Mouse (Mus musculus): ENCODE results near the gene Acsl3. TPM values are rescaled to one million over a fixed set of nuclear protein-coding genes. Genes with fewer than 3 reads are reported as not detected.
A peak's percentile ranks its signal among the peaks of the same experiment; 100 is the strongest.

Gene Acsl3
- 75.2 and 79.1 TPM in 2 replicates for polyA plus RNA-seq (2015; fragmentation: Nextera tagmentation; extraction: Ambion mirVana)

DNA sequence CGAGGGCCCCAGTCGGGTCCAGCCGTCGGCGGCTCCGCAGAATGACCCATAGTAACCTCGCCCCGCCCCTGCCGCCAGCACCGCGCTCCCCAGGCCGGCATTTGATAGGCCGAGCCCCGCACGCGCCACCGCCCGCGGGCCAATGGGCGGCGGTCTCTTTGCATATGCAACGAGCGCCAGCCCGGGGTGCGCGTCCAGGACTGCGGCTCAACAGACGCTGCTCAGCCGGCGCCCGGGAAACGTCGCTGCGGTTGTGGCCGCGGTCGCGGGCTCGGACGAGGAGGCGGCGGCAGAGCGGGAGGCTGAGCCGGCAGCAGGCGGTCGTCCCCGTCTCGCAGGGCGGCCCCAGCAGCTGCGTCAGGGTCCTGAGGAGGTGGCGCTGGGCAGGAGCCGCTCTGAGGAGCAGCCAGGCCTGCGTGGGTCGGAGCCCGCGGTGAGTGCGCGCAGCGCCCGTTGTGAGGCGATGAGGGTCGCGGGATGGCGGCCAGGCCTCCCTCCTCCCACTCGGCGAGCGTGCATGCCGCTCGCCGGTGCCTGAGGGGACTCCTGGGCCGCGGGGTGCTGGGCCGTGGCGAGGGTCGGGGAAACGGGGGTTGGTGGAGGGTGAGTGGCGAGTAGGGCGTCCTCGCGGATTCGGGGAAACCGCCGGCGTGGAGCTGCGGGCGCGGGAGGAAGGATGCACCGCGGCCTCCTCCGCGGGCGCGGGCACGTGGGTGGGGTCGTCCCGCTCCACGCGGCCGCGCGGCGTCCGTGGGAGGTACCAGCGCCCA is at the start of gene Acsl3, which contains the start of gene Utp14b:
TSS of gene Acsl3 (plus strand) at position 155 of the 770 bp plus-strand sequence.
TSS of gene Utp14b (plus strand) at position 368 of the 770 bp plus-strand sequence.
- Histone ChIP-seq H3K9ac (replicated peaks; ENCODE audit: low read length) (peak within 1 kb of the TSS; percentile 91), H3K4me1 (ENCODE audit: insufficient read depth, low read length) (peaks cover 33% of the 10 kb centered on the region), H3K9me3 (ENCODE audit: low read length) (no peaks in the 10 kb centered on the region), H3K27me3 (ENCODE audit: insufficient read depth, low read length) (no peaks in the 10 kb centered on the region), H3K4me3 (ENCODE audit: low read length) (peak within 1 kb of the TSS; percentile 82), H3K4me2 (replicated peaks; ENCODE audit: low read depth, low read length) (peak within 1 kb of the TSS; percentile 57), H3K36me3 (ENCODE audit: insufficient read depth, low read length) (no peaks in the 10 kb centered on the region), H3K27ac (ENCODE audit: low read length) (peak within 1 kb of the TSS; percentile 86)
- ATAC-seq (ENCODE audit: low FRiP score, low TSS enrichment), result peak; percentile 98
- WGBS, result under 1% methylated on average over 89 of the region's 104 CpGs

DNA sequence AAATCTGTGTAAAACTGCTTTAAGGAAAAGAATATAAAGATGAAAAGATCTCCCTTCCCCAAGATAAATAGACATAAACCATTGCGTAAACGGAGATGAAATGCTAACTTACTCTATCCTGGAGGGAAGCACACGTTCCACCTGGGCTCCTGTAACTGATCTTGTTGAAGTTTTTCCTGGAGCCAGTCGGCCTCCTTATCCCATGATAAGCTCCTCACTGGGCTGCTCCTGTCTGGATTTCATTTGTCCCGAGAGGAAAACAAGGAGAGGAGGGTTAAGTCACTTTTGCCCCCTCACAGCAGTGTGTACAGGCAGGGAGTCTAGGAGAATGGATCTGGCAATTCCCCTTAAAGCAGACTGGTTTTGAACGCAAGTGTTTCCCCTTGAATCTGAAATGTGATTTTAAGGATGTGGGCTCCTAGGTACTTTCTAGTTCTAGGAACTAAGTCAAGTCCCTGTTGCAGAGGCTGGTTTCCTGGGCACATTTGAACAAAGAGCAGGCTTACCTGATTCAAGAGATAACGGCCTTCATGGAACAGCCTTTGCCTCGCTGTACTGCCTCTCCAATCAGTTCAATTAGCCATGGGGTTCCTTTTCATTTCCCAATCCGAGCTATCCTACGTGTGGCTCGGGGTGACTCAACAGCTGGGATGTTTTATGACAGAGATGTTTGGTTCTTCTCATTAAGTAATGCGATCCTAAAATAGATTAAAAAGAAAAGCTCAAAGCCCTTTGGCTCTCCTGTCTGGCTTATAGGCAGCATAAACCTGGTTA is 48.3 kb upstream of the Acsl3 start:
- no peak for ATAC-seq (ENCODE audit: low FRiP score, low TSS enrichment)
- no peak overlapping the region for H3K9ac ChIP-seq (replicated peaks; ENCODE audit: low read length)
- no peak overlapping the region for H3K4me3 ChIP-seq (ENCODE audit: low read length)
- peaks cover 7% of the 10 kb centered on the region; the same call in 1 of the 2 replicates for H3K4me1 ChIP-seq (ENCODE audit: insufficient read depth, low read length)
- H3K36me3 ChIP-seq (ENCODE audit: insufficient read depth, low read length), result no peaks in the 10 kb centered on the region
- H3K27me3 ChIP-seq (ENCODE audit: insufficient read depth, low read length), result no peaks in the 10 kb centered on the region
- WGBS, result 13% methylated on average over 12 of the region's 12 CpGs
- no peak overlapping the region for H3K4me2 ChIP-seq (replicated peaks; ENCODE audit: low read depth, low read length)
- H3K9me3 ChIP-seq (ENCODE audit: low read length), result no peaks in the 10 kb centered on the region
- H3K27ac ChIP-seq (ENCODE audit: low read length), result no peak overlapping the region

- Histone ChIP-seq H3K27me3 (ENCODE audit: insufficient read depth, low read length) (no peaks in the 10 kb centered on the region), H3K27ac (ENCODE audit: low read length) (no peak overlapping the region), H3K4me3 (ENCODE audit: low read length) (no peak overlapping the region), H3K9me3 (ENCODE audit: low read length) (no peaks in the 10 kb centered on the region), H3K9ac (replicated peaks; ENCODE audit: low read length) (no peak overlapping the region), H3K4me2 (replicated peaks; ENCODE audit: low read depth, low read length) (no peak overlapping the region), H3K36me3 (ENCODE audit: insufficient read depth, low read length) (no peaks in the 10 kb centered on the region), H3K4me1 (ENCODE audit: insufficient read depth, low read length) (peaks cover 7% of the 10 kb centered on the region; the same call in 1 of the 2 replicates)
- ATAC-seq (ENCODE audit: low FRiP score, low TSS enrichment), result peak; percentile 51; the same call in 1 of the 2 replicates
- 33% methylated on average over 4 of the region's 4 CpGs for WGBS
Observed at GRCm38 (mm10) chr1:78611039-78611438, 46.6 kb upstream of the Acsl3 start.

DNA sequence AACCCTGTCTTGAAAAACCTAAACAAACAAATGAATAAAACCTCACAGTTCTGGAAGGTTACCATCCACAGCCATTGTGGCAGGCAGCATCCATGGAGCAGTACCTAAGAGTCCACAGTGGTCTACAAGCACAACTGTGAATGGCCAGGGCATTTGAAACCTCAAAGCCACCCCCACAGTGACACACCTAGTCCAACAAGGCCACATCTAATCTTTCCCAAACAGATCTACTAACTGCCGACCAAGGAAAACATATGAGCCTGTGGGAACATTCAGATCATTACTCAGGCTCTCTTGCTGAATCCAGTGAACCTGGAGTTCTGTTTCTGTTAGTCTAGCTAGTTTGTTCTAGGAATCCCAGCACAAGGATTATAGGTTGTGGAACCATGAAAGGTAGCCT is 44.7 kb upstream of the Acsl3 start:
- H3K27ac ChIP-seq (ENCODE audit: low read length), result no peak overlapping the region
- H3K4me2 ChIP-seq (replicated peaks; ENCODE audit: low read depth, low read length), result no peak overlapping the region
- H3K9ac ChIP-seq (replicated peaks; ENCODE audit: low read length), result no peak overlapping the region
- no peaks in the 10 kb centered on the region for H3K9me3 ChIP-seq (ENCODE audit: low read length)
- H3K36me3 ChIP-seq (ENCODE audit: insufficient read depth, low read length), result no peaks in the 10 kb centered on the region
- no peak overlapping the region for H3K4me3 ChIP-seq (ENCODE audit: low read length)
- 69% methylated on average over 1 of the region's 1 CpGs for WGBS
- H3K4me1 ChIP-seq (ENCODE audit: insufficient read depth, low read length), result peaks cover 7% of the 10 kb centered on the region; the same call in 1 of the 2 replicates
- no peak for ATAC-seq (ENCODE audit: low FRiP score, low TSS enrichment)
- no peaks in the 10 kb centered on the region for H3K27me3 ChIP-seq (ENCODE audit: insufficient read depth, low read length)

DNA sequence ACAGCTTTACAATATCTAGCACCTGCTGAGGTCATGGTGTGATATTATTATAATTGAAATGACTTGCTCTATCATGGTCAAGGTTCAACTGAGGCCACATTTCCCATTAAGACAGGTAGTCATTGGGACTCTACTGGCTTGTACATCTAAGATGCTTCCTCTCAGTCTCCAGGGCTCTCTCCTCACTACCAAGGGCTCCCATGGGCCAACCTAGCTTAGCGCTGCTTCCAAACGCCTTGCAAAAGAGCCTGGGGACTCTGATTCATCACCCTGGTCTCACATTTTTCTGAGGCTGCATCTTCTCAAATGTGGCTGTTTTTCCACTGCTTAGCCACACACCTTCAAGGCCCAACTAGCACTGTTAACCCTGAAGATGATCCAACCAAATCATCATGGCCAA is 33.3 kb upstream of the Acsl3 start:
- no peaks in the 10 kb centered on the region for H3K27me3 ChIP-seq (ENCODE audit: insufficient read depth, low read length)
- 93% methylated on average over 2 of the region's 2 CpGs for WGBS
- no peaks in the 10 kb centered on the region for H3K36me3 ChIP-seq (ENCODE audit: insufficient read depth, low read length)
- ATAC-seq (ENCODE audit: low FRiP score, low TSS enrichment), result no peak
- H3K9me3 ChIP-seq (ENCODE audit: low read length), result no peaks in the 10 kb centered on the region
- no peak overlapping the region for H3K9ac ChIP-seq (replicated peaks; ENCODE audit: low read length)
- no peak overlapping the region for H3K4me3 ChIP-seq (ENCODE audit: low read length)
- H3K4me2 ChIP-seq (replicated peaks; ENCODE audit: low read depth, low read length), result no peak overlapping the region
- H3K4me1 ChIP-seq (ENCODE audit: insufficient read depth, low read length), result no peaks in the 10 kb centered on the region
- H3K27ac ChIP-seq (ENCODE audit: low read length), result no peak overlapping the region

DNA sequence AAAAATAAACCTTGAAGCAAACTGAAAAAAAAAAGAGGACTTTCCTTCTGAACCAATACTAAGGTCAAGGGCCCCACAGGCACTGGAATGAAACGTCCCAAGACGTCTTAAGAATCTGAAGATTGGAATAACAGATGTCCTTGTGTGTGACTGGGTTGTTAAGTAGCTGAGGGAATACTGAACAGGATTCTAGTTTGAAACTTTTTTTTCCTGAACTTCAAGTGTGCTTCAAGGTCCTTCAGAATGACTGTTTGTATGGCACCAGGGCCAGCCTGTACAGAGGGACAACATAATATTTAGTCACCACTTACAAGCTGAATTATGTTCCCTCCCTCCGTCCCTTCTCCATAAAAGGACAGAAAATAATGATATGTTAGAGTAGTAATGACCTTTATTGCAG is 23.1 kb upstream of the Acsl3 start:
- no peak for ATAC-seq (ENCODE audit: low FRiP score, low TSS enrichment)
- Histone ChIP-seq H3K4me2 (replicated peaks; ENCODE audit: low read depth, low read length) (no peak overlapping the region), H3K9me3 (ENCODE audit: low read length) (no peaks in the 10 kb centered on the region), H3K36me3 (ENCODE audit: insufficient read depth, low read length) (no peaks in the 10 kb centered on the region), H3K9ac (replicated peaks; ENCODE audit: low read length) (no peak overlapping the region), H3K4me3 (ENCODE audit: low read length) (no peak overlapping the region), H3K27ac (ENCODE audit: low read length) (no peak overlapping the region), H3K27me3 (ENCODE audit: insufficient read depth, low read length) (no peaks in the 10 kb centered on the region), H3K4me1 (ENCODE audit: insufficient read depth, low read length) (no peaks in the 10 kb centered on the region)
- WGBS, result 54% methylated on average over 3 of the region's 3 CpGs

GRCm38 (mm10) chr1:78640871-78641270 is 16.8 kb upstream of the Acsl3 start:
- no peaks in the 10 kb centered on the region for H3K9me3 ChIP-seq (ENCODE audit: low read length)
- no peak overlapping the region for H3K27ac ChIP-seq (ENCODE audit: low read length)
- ATAC-seq (ENCODE audit: low FRiP score, low TSS enrichment), result no peak

GRCm38 (mm10) chr1:78641791-78642190 is 15.8 kb upstream of the Acsl3 start:
- ATAC-seq (ENCODE audit: low FRiP score, low TSS enrichment), result no peak
- 93% methylated on average over 3 of the region's 3 CpGs for WGBS
- no peaks in the 10 kb centered on the region for H3K9me3 ChIP-seq (ENCODE audit: low read length)
- H3K4me2 ChIP-seq (replicated peaks; ENCODE audit: low read depth, low read length), result no peak overlapping the region
- H3K9ac ChIP-seq (replicated peaks; ENCODE audit: low read length), result no peak overlapping the region
- no peaks in the 10 kb centered on the region for H3K36me3 ChIP-seq (ENCODE audit: insufficient read depth, low read length)
- no peaks in the 10 kb centered on the region for H3K4me1 ChIP-seq (ENCODE audit: insufficient read depth, low read length)
- H3K4me3 ChIP-seq (ENCODE audit: low read length), result no peak overlapping the region
- no peaks in the 10 kb centered on the region for H3K27me3 ChIP-seq (ENCODE audit: insufficient read depth, low read length)
- H3K27ac ChIP-seq (ENCODE audit: low read length), result no peak overlapping the region

More at GRCm38 (mm10) chr1:78640871-78641270, 16.8 kb upstream of the Acsl3 start:
- no peak overlapping the region for H3K4me2 ChIP-seq (replicated peaks; ENCODE audit: low read depth, low read length)
- H3K4me1 ChIP-seq (ENCODE audit: insufficient read depth, low read length), result no peaks in the 10 kb centered on the region
- H3K4me3 ChIP-seq (ENCODE audit: low read length), result no peak overlapping the region
- no peak overlapping the region for H3K9ac ChIP-seq (replicated peaks; ENCODE audit: low read length)
- H3K36me3 ChIP-seq (ENCODE audit: insufficient read depth, low read length), result no peaks in the 10 kb centered on the region
- no peaks in the 10 kb centered on the region for H3K27me3 ChIP-seq (ENCODE audit: insufficient read depth, low read length)

GRCm38 (mm10) chr1:78642197-78642596 is 15.4 kb upstream of the Acsl3 start:
- H3K27ac ChIP-seq (ENCODE audit: low read length), result no peak overlapping the region
- WGBS, result 82% methylated on average over 2 of the region's 2 CpGs

More at GRCm38 (mm10) chr1:78642197-78642596, 15.4 kb upstream of the Acsl3 start:
- Histone ChIP-seq H3K9ac (replicated peaks; ENCODE audit: low read length) (no peak overlapping the region), H3K27me3 (ENCODE audit: insufficient read depth, low read length) (no peaks in the 10 kb centered on the region), H3K36me3 (ENCODE audit: insufficient read depth, low read length) (no peaks in the 10 kb centered on the region), H3K4me2 (replicated peaks; ENCODE audit: low read depth, low read length) (no peak overlapping the region), H3K4me1 (ENCODE audit: insufficient read depth, low read length) (peaks cover 2% of the 10 kb centered on the region; the same call in 1 of the 2 replicates), H3K9me3 (ENCODE audit: low read length) (no peaks in the 10 kb centered on the region), H3K4me3 (ENCODE audit: low read length) (no peak overlapping the region)
- no peak for ATAC-seq (ENCODE audit: low FRiP score, low TSS enrichment)

Data from kidney, embryonic 16.5 days (tissue).